Mouse (Mus musculus): ENCODE results near the gene Dennd4a.

- no peak for TF ChIP-seq CTCF (IDR thresholded peaks at IDR 0.05; ENCODE audit: control insufficient read depth, insufficient read depth, low read length)
- no peak for TF ChIP-seq POLR2A (IDR thresholded peaks at IDR 0.05; ENCODE audit: borderline replicate concordance, control insufficient read depth, low read depth, low read length)
Measured at GRCm38 (mm10) chr9:64789341-64789761, 21.8 kb upstream of the Dennd4a start.

Data from bone marrow, adult 2 months (tissue).